Mouse (Mus musculus) small intestine, adult 2 months (tissue): ENCODE results near the gene Doc2b.

Source experiments
- CTCF ChIP-seq: fragments of 200-500 bp; IDR thresholded peaks from 2 replicates; pipeline ENCODE4 v1.5.1; 2012; ENCODE audit warnings: low read depth, mild to moderate bottlenecking, control low read depth, inconsistent platforms, low read length, moderate library complexity, mixed read lengths; ENCODE audit not compliant: insufficient replicate concordance, insufficient read length; ENCODE audit errors: extremely low read depth
- POLR2A ChIP-seq: fragments of 200-500 bp; IDR thresholded peaks from 2 replicates; pipeline ENCODE4 v1.6.1; 2012; ENCODE audit warnings: low read depth, mild to moderate bottlenecking, control low read depth, inconsistent platforms, low read length, moderate library complexity

DNA sequence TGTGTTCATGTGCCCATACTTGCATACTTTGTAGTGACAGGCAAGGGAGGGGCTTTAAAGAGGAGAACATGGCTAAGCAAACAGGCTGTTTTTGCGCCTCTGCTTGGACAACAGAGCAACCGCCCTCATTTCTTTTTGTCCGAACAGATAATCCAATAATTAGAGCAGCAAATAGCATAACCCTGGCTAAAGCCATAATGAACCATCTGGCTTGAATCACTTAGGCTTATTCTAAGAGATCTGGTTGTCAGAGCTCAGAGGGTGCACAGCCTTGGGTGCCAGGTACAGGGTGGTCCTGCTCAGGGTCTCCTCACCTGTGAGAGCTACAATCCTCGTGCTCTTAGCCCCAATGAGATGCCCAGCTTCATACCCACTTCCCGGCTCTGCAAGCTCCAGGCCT, 2.5 kb downstream of the Doc2b start:
- TF ChIP-seq CTCF (no peak), POLR2A (no peak)
